Mouse (Mus musculus): ENCODE data around the gene Mef2d.

DNA sequence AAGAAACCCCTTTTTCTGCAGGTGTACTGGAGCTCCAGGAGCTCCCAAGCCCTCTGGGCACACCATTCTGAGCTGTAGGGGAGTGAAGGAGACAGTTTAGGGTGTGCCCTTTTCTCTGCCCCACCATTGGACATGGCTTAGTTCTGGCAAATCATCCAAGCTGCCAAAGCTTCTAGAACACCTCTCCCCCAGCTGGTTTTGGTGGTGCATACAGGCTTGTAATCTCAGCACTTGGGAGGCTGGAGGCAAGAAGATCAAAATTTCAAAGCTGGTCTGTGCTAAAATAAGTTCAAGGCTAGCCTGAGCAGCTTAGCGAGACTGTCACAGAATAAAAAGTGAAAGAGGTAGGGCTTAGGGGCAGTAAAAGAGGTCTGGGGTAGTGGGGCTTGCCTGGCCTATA lies 70.2 kb downstream of the Mef2d start:
- TF ChIP-seq MYOD1 (IDR thresholded peaks at IDR 0.05; ENCODE audit: control insufficient read depth in 1 of 3, insufficient read length in 2 of 3, low read depth in 2 of 3) (no peak), POLR2AphosphoS2 (IDR thresholded peaks at IDR 0.05; ENCODE audit: insufficient read length, low read depth) (no peak), POLR2A (IDR thresholded peaks at IDR 0.05; ENCODE audit: insufficient read length, low read depth) (no peak), MAX (IDR thresholded peaks at IDR 0.05; ENCODE audit: low read depth) (no peak), E2F4 (IDR thresholded peaks at IDR 0.05; ENCODE audit: insufficient read depth) (no peak), TCF12 (IDR thresholded peaks at IDR 0.05; ENCODE audit: insufficient read depth, poor library complexity, severe bottlenecking) (no peak), SRF (IDR thresholded peaks at IDR 0.05; ENCODE audit: control insufficient read depth, insufficient read length, low read depth) (no peak), TCF3 (IDR thresholded peaks at IDR 0.05; ENCODE audit: insufficient read length, low read depth) (no peak), REST (IDR thresholded peaks at IDR 0.05; ENCODE audit: insufficient read depth, insufficient read length) (no peak), CEBPB (IDR thresholded peaks at IDR 0.05; ENCODE audit: insufficient read depth, poor library complexity, severe bottlenecking) (no peak), USF1 (IDR thresholded peaks at IDR 0.05; ENCODE audit: low read depth) (no peak), MYOG (IDR thresholded peaks at IDR 0.05; ENCODE audit: control insufficient read depth in 1 of 3, insufficient read depth in 1 of 3, insufficient read length in 2 of 3, low read depth in 2 of 3) (no peak)

All from myocyte (in vitro differentiated cells).